Mouse (Mus musculus) small intestine, adult 2 months (tissue): ENCODE results near the gene Mark2.

Experiments
- CTCF ChIP-seq: fragments of 200-500 bp; IDR thresholded peaks from 2 replicates; pipeline ENCODE4 v1.5.1; 2012; ENCODE audit warnings: low read depth, mild to moderate bottlenecking, control low read depth, inconsistent platforms, low read length, moderate library complexity, mixed read lengths; ENCODE audit not compliant: insufficient replicate concordance, insufficient read length; ENCODE audit errors: extremely low read depth
- POLR2A ChIP-seq: fragments of 200-500 bp; IDR thresholded peaks from 2 replicates; pipeline ENCODE4 v1.6.1; 2012; ENCODE audit warnings: low read depth, mild to moderate bottlenecking, control low read depth, inconsistent platforms, low read length, moderate library complexity

DNA sequence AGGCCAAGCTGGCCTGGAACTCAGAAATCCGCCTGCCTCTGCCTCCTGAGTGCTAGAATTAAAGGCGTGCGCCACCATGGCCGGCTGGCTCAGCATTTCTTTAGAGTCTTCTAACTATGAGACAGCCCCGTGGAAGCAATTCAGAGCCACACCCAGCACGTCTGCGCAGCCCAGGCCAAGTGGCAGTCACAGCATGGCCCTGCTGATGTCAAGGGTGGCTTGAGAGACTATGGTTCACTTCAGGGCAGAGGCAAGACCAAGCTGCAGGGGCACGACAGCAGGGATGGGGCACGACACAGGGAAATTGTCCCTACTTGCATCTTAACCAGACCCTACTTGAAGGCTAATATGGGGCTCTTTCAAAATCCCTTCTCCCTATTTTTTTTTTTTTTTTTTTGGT, 106.2 kb downstream of the Mark2 start:
- TF ChIP-seq POLR2A (no peak), CTCF (no peak)
